Mouse (Mus musculus): ENCODE results near the gene Nr1i3. TPM values are rescaled to one million over a fixed set of nuclear protein-coding genes. Genes with fewer than 3 reads are reported as not detected.
A peak's percentile ranks its signal among the peaks of the same experiment; 100 is the strongest.

Nr1i3 gene
- not detected for total RNA-seq (2021)

GRCm38 (mm10) chr1:171213801-171214496 is at the start of gene Nr1i3:
Gene Nr1i3, plus strand, starts transcription at chr1:171213970.
- no peak for DNase-seq
- intact Hi-C loops (cut with DNase I): no loop called here

GRCm38 (mm10) chr1:171164258-171164657 is 49.5 kb upstream of the Nr1i3 start:
- intact Hi-C loops (cut with DNase I): loop anchor here (1.0 kb wide), 1 partner anchor 57 kb away; no protein-coding TSS in a partner anchor
- DNase-seq: peak; percentile 38 to 48

GRCm38 (mm10) chr1:171165629-171166345 is 48.0 kb upstream of the Nr1i3 start:
- DNase-seq: no peak
- intact Hi-C loops (cut with DNase I): no loop called here

- intact Hi-C loops (cut with DNase I): no loop called here
- no peak for DNase-seq
Measured at GRCm38 (mm10) chr1:171168906-171169305, 44.9 kb upstream of the Nr1i3 start.

- intact Hi-C loops (cut with DNase I): no loop called here
- DNase-seq: no peak
Measured at GRCm38 (mm10) chr1:171169913-171170312, 43.9 kb upstream of the Nr1i3 start.

GRCm38 (mm10) chr1:171171138-171171537 is 42.6 kb upstream of the Nr1i3 start:
- intact Hi-C loops (cut with DNase I): no loop called here
- peak; percentile 47 to 48 for DNase-seq

GRCm38 (mm10) chr1:171172779-171173178 is 41.0 kb upstream of the Nr1i3 start:
- intact Hi-C loops (cut with DNase I): no loop called here
- no peak for DNase-seq

- intact Hi-C loops (cut with DNase I): no loop called here
- peak in 1 of 2 experiments; percentile 33 for DNase-seq
Measured at GRCm38 (mm10) chr1:171179487-171180171, 34.1 kb upstream of the Nr1i3 start.

GRCm38 (mm10) chr1:171183025-171183424 is 30.7 kb upstream of the Nr1i3 start:
- DNase-seq: no peak
- intact Hi-C loops (cut with DNase I): no loop called here

- peak; percentile 81 to 83 for DNase-seq
- intact Hi-C loops (cut with DNase I): no loop called here
Measured at GRCm38 (mm10) chr1:171183620-171184019, 30.1 kb upstream of the Nr1i3 start.

GRCm38 (mm10) chr1:171184314-171184713 is 29.5 kb upstream of the Nr1i3 start:
- intact Hi-C loops (cut with DNase I): no loop called here
- peak; percentile 62 to 64 for DNase-seq

GRCm38 (mm10) chr1:171185655-171186054 is 28.1 kb upstream of the Nr1i3 start:
- intact Hi-C loops (cut with DNase I): no loop called here

GRCm38 (mm10) chr1:171187851-171188700 is 25.7 kb upstream of the Nr1i3 start:
- intact Hi-C loops (cut with DNase I): no loop called here
- DNase-seq: no peak

More at GRCm38 (mm10) chr1:171185655-171186054, 28.1 kb upstream of the Nr1i3 start:
- DNase-seq: no peak

- peak; percentile 56 to 57 for DNase-seq
- intact Hi-C loops (cut with DNase I): no loop called here
Measured at GRCm38 (mm10) chr1:171189046-171189445, 24.7 kb upstream of the Nr1i3 start.

GRCm38 (mm10) chr1:171189476-171190114 is 24.2 kb upstream of the Nr1i3 start:
- peak; percentile 50 to 66 for DNase-seq
- intact Hi-C loops (cut with DNase I): no loop called here

GRCm38 (mm10) chr1:171190832-171191231 is 22.9 kb upstream of the Nr1i3 start:
- intact Hi-C loops (cut with DNase I): no loop called here

GRCm38 (mm10) chr1:171192283-171192682 is 21.5 kb upstream of the Nr1i3 start:
- intact Hi-C loops (cut with DNase I): loop anchor here (2.0 kb wide), 1 partner anchor 29 kb away; no protein-coding TSS in a partner anchor
- no peak for DNase-seq

More at GRCm38 (mm10) chr1:171190832-171191231, 22.9 kb upstream of the Nr1i3 start:
- no peak for DNase-seq

- intact Hi-C loops (cut with DNase I): loop anchor here (2.0 kb wide), 1 partner anchor 28 kb away; no protein-coding TSS in a partner anchor
- DNase-seq: peak; percentile 29 to 49
Measured at GRCm38 (mm10) chr1:171193093-171193840, 20.5 kb upstream of the Nr1i3 start.

All from heart, postnatal 10 days (tissue).